Mouse (Mus musculus) frontal cortex, postnatal 36 days (tissue): ENCODE results near the gene Clk3.
A peak's percentile ranks its signal among the peaks of the same experiment; 100 is the strongest.
"Not testable (repeated sequence)": the region's sequence is repeated elsewhere in the genome, so short reads cannot be mapped to it uniquely, and the experiment has no call there.

ENCODE experiments used
- DNase-seq, 2 experiments: peaks; one replicate each; pipeline ENCODE4 v3.0.0; 2022; ENCODE audit warnings: low spot score in 2 of 2

Gene Clk3

GRCm38 (mm10) chr9:57724701-57725100 is 41.0 kb downstream of the Clk3 start:
- DNase-seq, result no peak

DNA sequence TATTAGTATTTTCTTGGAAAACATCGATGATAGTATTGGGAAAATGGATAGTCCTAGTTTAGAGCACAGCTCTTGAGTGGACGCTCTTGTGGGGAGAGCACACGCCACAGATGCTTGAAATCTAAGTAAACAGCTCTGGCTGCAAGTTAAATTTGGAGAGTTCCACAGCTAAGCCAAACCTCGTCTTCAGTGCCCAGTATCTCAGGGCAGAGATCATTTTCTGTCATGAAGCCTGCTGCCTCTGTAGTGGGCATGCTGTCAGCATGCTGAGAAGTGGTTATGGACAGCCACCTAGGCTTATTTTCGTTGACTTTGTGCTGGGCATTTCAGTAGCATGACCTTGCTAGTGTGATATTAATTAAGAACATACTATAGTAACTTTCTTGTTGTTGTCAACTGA is 41.9 kb downstream of the Clk3 start:
- DNase-seq, result no peak

- peak; percentile 27 to 47 for DNase-seq
Observed at GRCm38 (mm10) chr9:57723315-57723715, 42.3 kb downstream of the Clk3 start.

DNA sequence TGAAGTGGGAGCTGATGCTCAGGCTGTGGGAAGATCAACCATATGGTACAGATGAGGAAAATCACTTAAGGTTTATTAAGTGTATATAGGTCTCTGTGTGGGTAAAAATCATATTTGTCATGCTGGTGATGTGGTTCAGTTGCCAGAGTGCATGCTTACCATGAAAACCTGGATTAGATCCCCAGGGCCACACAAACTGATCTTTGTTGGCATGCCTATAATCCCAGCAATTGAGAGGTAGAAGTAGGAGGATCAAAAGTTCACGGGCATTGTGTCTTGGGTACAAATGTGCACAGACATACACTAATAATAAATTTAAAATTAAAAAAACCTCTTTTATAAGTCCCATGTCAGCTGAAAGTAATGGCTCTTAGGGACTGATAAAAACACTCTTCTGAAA is 43.3 kb downstream of the Clk3 start:
- no peak for DNase-seq

GRCm38 (mm10) chr9:57720736-57721135 is 44.9 kb downstream of the Clk3 start:
- no peak for DNase-seq

GRCm38 (mm10) chr9:57718408-57718807 is 47.3 kb downstream of the Clk3 start:
- DNase-seq, result no peak

GRCm38 (mm10) chr9:57712194-57712593 is 53.5 kb downstream of the Clk3 start:
- DNase-seq, result no peak

GRCm38 (mm10) chr9:57710214-57710613 is 55.4 kb downstream of the Clk3 start:
- DNase-seq, result not testable (repeated sequence)

DNA sequence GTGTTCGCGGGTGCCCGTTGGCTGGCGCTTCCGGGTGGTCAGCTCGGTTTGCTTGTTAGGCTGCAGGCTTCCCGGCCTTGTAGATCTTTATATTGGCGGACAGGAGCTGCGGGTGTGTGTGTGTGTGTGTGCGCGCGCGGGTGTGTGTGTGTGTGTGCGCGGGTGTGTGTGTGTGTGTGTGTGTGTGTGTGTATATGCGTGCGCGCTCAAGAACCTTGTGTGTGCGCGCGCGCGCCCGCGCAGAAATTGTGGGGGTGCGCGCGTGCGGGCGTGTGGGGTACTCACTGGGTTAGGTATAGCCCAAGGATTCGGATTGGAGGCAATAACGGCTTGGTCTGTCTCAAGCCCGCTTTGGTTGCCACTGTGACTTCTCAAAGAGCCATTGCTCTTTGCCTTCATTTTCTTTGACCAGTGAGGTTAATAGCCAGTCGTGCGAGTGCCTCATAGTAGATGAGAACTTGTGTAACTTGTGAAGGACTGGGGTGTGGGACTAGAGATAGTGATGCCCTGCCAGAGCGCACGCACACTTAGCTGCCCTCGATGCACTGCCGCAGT is 56.9 kb downstream of the Clk3 start:
- peak; percentile 57 to 60 for DNase-seq

- peak; percentile 81 to 82 for DNase-seq
Observed at GRCm38 (mm10) chr9:57708068-57708719, 57.5 kb downstream of the Clk3 start, which contains the start of gene Edc3. Edc3 (plus strand) TSS chr9:57708540.

- DNase-seq, result no peak
Observed at GRCm38 (mm10) chr9:57706496-57706895, 59.2 kb downstream of the Clk3 start.
